Mouse (Mus musculus): ENCODE measurements around the gene Col23a1. TPM values are rescaled to one million over a fixed set of nuclear protein-coding genes. Genes with fewer than 3 reads are reported as not detected.

The Col23a1 gene
- polyA plus RNA-seq, 1 experiment = 1.5 TPM

- TF ChIP-seq CTCF (conservative IDR thresholded peaks at IDR 0.05; ENCODE audit: insufficient read depth, insufficient read length, low read depth, low read length) = no peak
- no peak for TF ChIP-seq POLR2A (IDR thresholded peaks at IDR 0.05; ENCODE audit: low read depth, low read length)
- H3K27ac ChIP-seq (ENCODE audit: insufficient read depth, low read depth, low read length) = no peak overlapping the region
- no peak overlapping the region for H3K4me3 ChIP-seq (ENCODE audit: insufficient read depth, low read depth, low read length)
- H3K4me1 ChIP-seq (ENCODE audit: control insufficient read depth, insufficient read depth, low read length) = no peaks in the 10 kb centered on the region
- DNase-seq = no peak
- H3K27me3 ChIP-seq (replicated peaks; ENCODE audit: control insufficient read depth, insufficient read depth, low read length) = no peaks in the 10 kb centered on the region
- WGBS = 84% methylated on average over 5 of the region's 5 CpGs
- no peaks in the 10 kb centered on the region for H3K36me3 ChIP-seq (ENCODE audit: control insufficient read depth, insufficient read depth, low read length)
These were observed 12.7 kb downstream of the Col23a1 start for GRCm38 (mm10) chr11:51302396-51302795.

GRCm38 (mm10) chr11:51303981-51304553, 14.3 kb downstream of the Col23a1 start:
- TF ChIP-seq POLR2A (IDR thresholded peaks at IDR 0.05; ENCODE audit: low read depth, low read length) = no peak
- no peak for TF ChIP-seq CTCF (conservative IDR thresholded peaks at IDR 0.05; ENCODE audit: insufficient read depth, insufficient read length, low read depth, low read length)
- H3K36me3 ChIP-seq (ENCODE audit: control insufficient read depth, insufficient read depth, low read length) = no peaks in the 10 kb centered on the region
- DNase-seq = no peak
- no peak overlapping the region for H3K27ac ChIP-seq (ENCODE audit: insufficient read depth, low read depth, low read length)
- H3K4me1 ChIP-seq (ENCODE audit: control insufficient read depth, insufficient read depth, low read length) = no peaks in the 10 kb centered on the region; the same call in 1 of the 2 replicates
- H3K27me3 ChIP-seq (replicated peaks; ENCODE audit: control insufficient read depth, insufficient read depth, low read length) = no peaks in the 10 kb centered on the region
- H3K4me3 ChIP-seq (ENCODE audit: insufficient read depth, low read depth, low read length) = no peak overlapping the region
- 67% methylated on average over 12 of the region's 12 CpGs for WGBS

GRCm38 (mm10) chr11:51308306-51308705, 18.6 kb downstream of the Col23a1 start:
- no peaks in the 10 kb centered on the region; the same call in 1 of the 2 replicates for H3K4me1 ChIP-seq (ENCODE audit: control insufficient read depth, insufficient read depth, low read length)
- no peak for TF ChIP-seq POLR2A (IDR thresholded peaks at IDR 0.05; ENCODE audit: low read depth, low read length)
- H3K27ac ChIP-seq (ENCODE audit: insufficient read depth, low read depth, low read length) = no peak overlapping the region
- WGBS = 27% methylated on average over 5 of the region's 5 CpGs
- H3K36me3 ChIP-seq (ENCODE audit: control insufficient read depth, insufficient read depth, low read length) = no peaks in the 10 kb centered on the region
- H3K4me3 ChIP-seq (ENCODE audit: insufficient read depth, low read depth, low read length) = no peak overlapping the region
- H3K27me3 ChIP-seq (replicated peaks; ENCODE audit: control insufficient read depth, insufficient read depth, low read length) = no peaks in the 10 kb centered on the region
- peak; percentile 86 for DNase-seq

- Histone ChIP-seq H3K27me3 (replicated peaks; ENCODE audit: control insufficient read depth, insufficient read depth, low read length) (no peaks in the 10 kb centered on the region), H3K4me3 (ENCODE audit: insufficient read depth, low read depth, low read length) (no peak overlapping the region), H3K36me3 (ENCODE audit: control insufficient read depth, insufficient read depth, low read length) (no peaks in the 10 kb centered on the region), H3K27ac (ENCODE audit: insufficient read depth, low read depth, low read length) (no peak overlapping the region), H3K4me1 (ENCODE audit: control insufficient read depth, insufficient read depth, low read length) (no peaks in the 10 kb centered on the region; the same call in 1 of the 2 replicates)
- DNase-seq = no peak
- 73% methylated on average over 8 of the region's 8 CpGs for WGBS
- TF ChIP-seq CTCF (conservative IDR thresholded peaks at IDR 0.05; ENCODE audit: insufficient read depth, insufficient read length, low read depth, low read length) = no peak
- no peak for TF ChIP-seq POLR2A (IDR thresholded peaks at IDR 0.05; ENCODE audit: low read depth, low read length)
These were observed 22.1 kb downstream of the Col23a1 start for GRCm38 (mm10) chr11:51311846-51312245.

GRCm38 (mm10) chr11:51315991-51316810, 26.5 kb downstream of the Col23a1 start:
- H3K36me3 ChIP-seq (ENCODE audit: control insufficient read depth, insufficient read depth, low read length) = no peaks in the 10 kb centered on the region
- H3K4me1 ChIP-seq (ENCODE audit: control insufficient read depth, insufficient read depth, low read length) = no peaks in the 10 kb centered on the region
- no peaks in the 10 kb centered on the region for H3K27me3 ChIP-seq (replicated peaks; ENCODE audit: control insufficient read depth, insufficient read depth, low read length)
- 80% methylated on average over 7 of the region's 7 CpGs for WGBS
- DNase-seq = no peak
- no peak overlapping the region for H3K4me3 ChIP-seq (ENCODE audit: insufficient read depth, low read depth, low read length)
- no peak overlapping the region for H3K27ac ChIP-seq (ENCODE audit: insufficient read depth, low read depth, low read length)
- TF ChIP-seq POLR2A (IDR thresholded peaks at IDR 0.05; ENCODE audit: low read depth, low read length) (no peak), CTCF (conservative IDR thresholded peaks at IDR 0.05; ENCODE audit: insufficient read depth, insufficient read length, low read depth, low read length) (no peak)

GRCm38 (mm10) chr11:51320609-51321008, 30.9 kb downstream of the Col23a1 start:
- DNase-seq = no peak
- Histone ChIP-seq H3K4me3 (ENCODE audit: insufficient read depth, low read depth, low read length) (no peak overlapping the region), H3K27me3 (replicated peaks; ENCODE audit: control insufficient read depth, insufficient read depth, low read length) (no peaks in the 10 kb centered on the region), H3K27ac (ENCODE audit: insufficient read depth, low read depth, low read length) (no peak overlapping the region), H3K4me1 (ENCODE audit: control insufficient read depth, insufficient read depth, low read length) (no peaks in the 10 kb centered on the region), H3K36me3 (ENCODE audit: control insufficient read depth, insufficient read depth, low read length) (no peaks in the 10 kb centered on the region)
- no peak for TF ChIP-seq POLR2A (IDR thresholded peaks at IDR 0.05; ENCODE audit: low read depth, low read length)
- no peak for TF ChIP-seq CTCF (conservative IDR thresholded peaks at IDR 0.05; ENCODE audit: insufficient read depth, insufficient read length, low read depth, low read length)

- peak; percentile 12 for DNase-seq
- Histone ChIP-seq H3K27me3 (replicated peaks; ENCODE audit: control insufficient read depth, insufficient read depth, low read length) (no peaks in the 10 kb centered on the region), H3K4me3 (ENCODE audit: insufficient read depth, low read depth, low read length) (no peak overlapping the region), H3K36me3 (ENCODE audit: control insufficient read depth, insufficient read depth, low read length) (no peaks in the 10 kb centered on the region), H3K27ac (ENCODE audit: insufficient read depth, low read depth, low read length) (no peak overlapping the region), H3K4me1 (ENCODE audit: control insufficient read depth, insufficient read depth, low read length) (no peaks in the 10 kb centered on the region)
- TF ChIP-seq POLR2A (IDR thresholded peaks at IDR 0.05; ENCODE audit: low read depth, low read length) (no peak), CTCF (conservative IDR thresholded peaks at IDR 0.05; ENCODE audit: insufficient read depth, insufficient read length, low read depth, low read length) (no peak)
- WGBS = 51% methylated on average over 6 of the region's 6 CpGs
These were observed 37.2 kb downstream of the Col23a1 start for GRCm38 (mm10) chr11:51326908-51327307.

Measured in kidney, adult 2 months (tissue).